In the genomic region with DNA sequence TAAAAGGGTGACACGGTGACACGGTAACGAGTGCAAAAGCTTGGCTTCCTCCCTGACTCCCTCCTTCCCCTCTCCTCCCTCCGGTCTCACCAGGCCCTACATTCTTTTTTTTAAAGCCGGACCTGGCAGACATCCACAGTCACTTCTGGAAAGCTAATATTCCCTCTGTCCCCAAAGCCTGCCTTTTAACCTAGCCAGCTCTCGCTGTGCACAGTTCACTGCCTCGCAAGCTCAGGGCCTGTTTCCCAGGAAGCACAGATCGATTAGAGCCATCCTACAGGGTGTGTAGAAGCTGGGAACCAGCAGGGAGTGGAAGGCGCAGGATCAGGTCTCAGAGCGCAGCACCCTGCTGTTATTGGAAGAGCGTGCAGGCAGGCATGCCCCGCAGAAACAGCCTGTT, we compare ENCODE assay signal across 8 mouse cellular contexts.
A peak's percentile ranks its signal among the peaks of the same experiment; 100 is the strongest.
DNase-seq lines count a peak whose midpoint lies in the region; ATAC-seq lines count a peak whose summit lies in the region.

No protein-coding gene starts in this region.

- H3K4me2 ChIP-seq in embryonic facial prominence, embryonic 13.5 days: no peak overlapping the region; the same call in 1 of the 2 replicates
- H3K4me2 ChIP-seq in heart, embryonic 13.5 days: peak overlapping the region; percentile 49
- peak overlapping the region; percentile 19; the same call in 1 of the 2 replicates for H3K4me2 ChIP-seq in kidney, embryonic 16.5 days (replicated peaks; ENCODE audit: low read depth, low read length)

- 0 out of 2 replicates have a peak overlapping the region, but pooled peaks have one; percentile 1 for H3K9ac ChIP-seq in embryonic facial prominence, embryonic 13.5 days
- H3K9ac ChIP-seq in heart, embryonic 13.5 days: peak overlapping the region; percentile 69
- H3K9ac ChIP-seq in kidney, embryonic 16.5 days (replicated peaks; ENCODE audit: low read length): peak overlapping the region; percentile 44; the same call in 1 of the 2 replicates

- no peaks in the 10 kb centered on the region for H3K9me3 ChIP-seq in embryonic facial prominence, embryonic 13.5 days
- H3K9me3 ChIP-seq in heart, embryonic 13.5 days: no peaks in the 10 kb centered on the region
- no peaks in the 10 kb centered on the region for H3K9me3 ChIP-seq in kidney, embryonic 16.5 days (ENCODE audit: low read length)
- no peaks in the 10 kb centered on the region for H3K9me3 ChIP-seq in midbrain, embryonic 10.5 days (replicated peaks)

- no peak for ATAC-seq in embryonic facial prominence, embryonic 13.5 days (ENCODE audit: insufficient number of reproducible peaks, insufficient read depth, low FRiP score, low TSS enrichment, low read depth)
- no peak for ATAC-seq in heart, embryonic 13.5 days (ENCODE audit: extremely low read depth, insufficient number of reproducible peaks, low FRiP score, low TSS enrichment)
- ATAC-seq in kidney, embryonic 16.5 days (ENCODE audit: low FRiP score, low TSS enrichment): peak; percentile 73

- peaks cover 31% of the 10 kb centered on the region for H3K4me1 ChIP-seq in embryonic facial prominence, embryonic 13.5 days
- peaks cover 41% of the 10 kb centered on the region for H3K4me1 ChIP-seq in heart, embryonic 13.5 days
- H3K4me1 ChIP-seq in kidney, embryonic 16.5 days (ENCODE audit: insufficient read depth, low read length): peaks cover 19% of the 10 kb centered on the region
- H3K4me1 ChIP-seq in midbrain, embryonic 10.5 days: peaks cover 32% of the 10 kb centered on the region

- 8% methylated on average over 12 of the region's 12 CpGs for WGBS in embryonic facial prominence, embryonic 13.5 days
- WGBS in heart, embryonic 13.5 days: 8% methylated on average over 12 of the region's 12 CpGs
- WGBS in kidney, embryonic 16.5 days: 8% methylated on average over 12 of the region's 12 CpGs
- WGBS in midbrain, embryonic 10.5 days: 1% methylated on average over 12 of the region's 12 CpGs

- peak; percentile 36 for DNase-seq in ovary, postnatal 36 days (ENCODE audit: low spot score)
- DNase-seq in ovary, postnatal 10 days (ENCODE audit: low spot score): no peak
- peak; percentile 40 for DNase-seq in midbrain, embryonic 10.5 days (ENCODE audit: low spot score)
- no peak for DNase-seq in thymus, postnatal 10 days (ENCODE audit: low spot score in 2 of 2)
- no peak for DNase-seq in urinary bladder, postnatal 25 days (ENCODE audit: low spot score)

- H3K27me3 ChIP-seq in embryonic facial prominence, embryonic 13.5 days: peaks cover 5% of the 10 kb centered on the region; the same call in 1 of the 2 replicates
- no peaks in the 10 kb centered on the region for H3K27me3 ChIP-seq in heart, embryonic 13.5 days (replicated peaks)
- no peaks in the 10 kb centered on the region for H3K27me3 ChIP-seq in kidney, embryonic 16.5 days (ENCODE audit: insufficient read depth, low read length)
- H3K27me3 ChIP-seq in midbrain, embryonic 10.5 days (ENCODE audit: low read depth, poor library complexity, severe bottlenecking): no peaks in the 10 kb centered on the region; the same call in 1 of the 2 replicates

- H3K27ac ChIP-seq in embryonic facial prominence, embryonic 13.5 days: no peak overlapping the region
- H3K27ac ChIP-seq in heart, embryonic 13.5 days (replicated peaks): peak overlapping the region; percentile 81
- no peak overlapping the region; the same call in 1 of the 2 replicates for H3K27ac ChIP-seq in kidney, embryonic 16.5 days (ENCODE audit: low read length)
- H3K27ac ChIP-seq in midbrain, embryonic 10.5 days (replicated peaks): peak overlapping the region; percentile 70

- no peak overlapping the region for H3K4me3 ChIP-seq in embryonic facial prominence, embryonic 13.5 days
- H3K4me3 ChIP-seq in heart, embryonic 13.5 days: no peak overlapping the region
- H3K4me3 ChIP-seq in kidney, embryonic 16.5 days (ENCODE audit: low read length): no peak overlapping the region
- no peak overlapping the region for H3K4me3 ChIP-seq in midbrain, embryonic 10.5 days

- no peaks in the 10 kb centered on the region for H3K36me3 ChIP-seq in embryonic facial prominence, embryonic 13.5 days
- peaks cover 7% of the 10 kb centered on the region; the same call in 1 of the 2 replicates for H3K36me3 ChIP-seq in heart, embryonic 13.5 days
- H3K36me3 ChIP-seq in kidney, embryonic 16.5 days (ENCODE audit: insufficient read depth, low read length): no peaks in the 10 kb centered on the region
- H3K36me3 ChIP-seq in midbrain, embryonic 10.5 days: peaks cover 9% of the 10 kb centered on the region

Comparison
In these comparisons a context has a peak if more than half of its experiments do, and no peak if none do; other contexts are left out.
1. DNase-seq: peak in ovary, postnatal 36 days (single experiment) and midbrain, embryonic 10.5 days (single experiment); none in ovary, postnatal 10 days (single experiment), thymus, postnatal 10 days (0 of 2) and urinary bladder, postnatal 25 days (single experiment).
2. H3K27ac ChIP-seq: peak in heart, embryonic 13.5 days (single experiment) and midbrain, embryonic 10.5 days (single experiment); none in embryonic facial prominence, embryonic 13.5 days (single experiment) and kidney, embryonic 16.5 days (single experiment).
3. H3K9ac ChIP-seq: peak in every context shown above with its lines; median percentile 69 in heart, embryonic 13.5 days; 44 in kidney, embryonic 16.5 days; 1 in embryonic facial prominence, embryonic 13.5 days.